Mouse (Mus musculus): Measurements from ENCODE around the gene Frmd4a. TPM values are rescaled to one million over a fixed set of nuclear protein-coding genes. Genes with fewer than 3 reads are reported as not detected.
A peak's percentile ranks its signal among the peaks of the same experiment; 100 is the strongest.

Frmd4a gene
- polyA plus RNA-seq, 1 experiment from 2014 or later, result 48.1 TPM

DNA sequence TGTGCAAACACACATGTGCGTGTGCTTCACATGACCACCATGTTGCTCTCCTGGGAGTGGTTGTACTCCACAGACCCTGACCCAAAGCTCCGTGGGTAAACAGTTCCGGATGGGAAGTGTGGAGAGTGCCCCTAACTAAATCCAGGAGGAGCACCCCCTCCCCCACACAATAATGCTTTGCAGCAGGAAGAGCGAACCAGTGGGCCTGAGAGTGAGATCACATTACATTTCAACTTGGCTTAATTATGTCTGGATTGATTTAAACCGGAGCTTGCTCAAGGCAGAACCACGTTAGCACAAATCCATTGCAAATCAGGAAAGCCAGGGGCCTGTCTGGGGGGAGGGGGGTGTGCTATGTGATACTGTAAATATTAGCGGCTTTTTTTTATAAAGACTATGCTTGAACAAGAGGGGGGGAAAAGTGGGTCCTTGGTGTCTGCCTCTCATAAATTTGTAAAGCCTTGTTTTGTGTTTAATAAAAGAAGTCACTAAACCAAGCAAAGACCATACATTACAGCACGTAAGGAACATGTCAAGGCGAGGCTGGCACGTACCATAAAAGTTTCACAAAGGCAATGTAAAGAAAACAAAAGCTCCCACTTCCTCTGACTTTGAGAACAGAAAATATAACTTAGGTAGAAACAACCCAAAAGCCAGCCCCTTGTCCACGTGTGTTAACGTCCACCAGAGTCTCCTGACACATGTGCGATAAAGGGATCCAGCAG, 570.3 kb downstream of the Frmd4a start:
- no peak overlapping the region for H3K4me3 ChIP-seq (ENCODE audit: low read length)
- H3K4me1 ChIP-seq (ENCODE audit: control insufficient read depth, insufficient read depth, low read depth, low read length), result peaks cover 2% of the 10 kb centered on the region; the same call in 1 of the 2 replicates
- 0 out of 2 replicates have a peak, but pooled peaks have one; percentile 31 for ATAC-seq
- H3K27ac ChIP-seq (ENCODE audit: low read depth, low read length), result no peak overlapping the region
- WGBS, result 70% methylated on average over 13 of the region's 13 CpGs
- no peaks in the 10 kb centered on the region for H3K9me3 ChIP-seq (ENCODE audit: control insufficient read depth, low read length)
- H3K9ac ChIP-seq (ENCODE audit: low read depth, low read length), result no peak overlapping the region
- peaks cover 20% of the 10 kb centered on the region for H3K36me3 ChIP-seq (ENCODE audit: control insufficient read depth, insufficient read depth, low read length)
- no peak overlapping the region for H3K4me2 ChIP-seq (ENCODE audit: low read length)
- H3K27me3 ChIP-seq (replicated peaks; ENCODE audit: control insufficient read depth, insufficient read depth, low read length), result no peaks in the 10 kb centered on the region

DNA sequence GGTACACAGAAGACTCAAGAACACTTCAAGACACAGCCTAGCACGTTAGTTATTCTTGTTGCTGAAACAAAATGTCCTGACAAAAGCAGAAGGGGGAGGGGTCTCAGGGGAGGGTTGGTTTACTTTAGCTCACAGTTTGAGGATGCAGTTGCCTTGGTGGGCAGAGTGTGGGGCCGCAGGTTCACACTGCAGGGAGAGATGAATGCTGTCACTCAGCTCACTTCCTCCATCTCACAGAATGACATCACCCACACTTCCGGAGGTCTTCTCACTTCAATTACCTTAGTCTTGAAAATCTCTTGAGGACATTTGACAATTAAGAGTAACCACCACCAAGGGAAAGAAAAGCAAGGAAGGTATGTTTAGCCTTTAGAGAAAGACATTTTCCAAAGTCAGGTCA, 574.1 kb downstream of the Frmd4a start:
- no peaks in the 10 kb centered on the region for H3K9me3 ChIP-seq (ENCODE audit: control insufficient read depth, low read length)
- no peak overlapping the region for H3K9ac ChIP-seq (ENCODE audit: low read depth, low read length)
- peaks cover 3% of the 10 kb centered on the region; the same call in 1 of the 2 replicates for H3K4me1 ChIP-seq (ENCODE audit: control insufficient read depth, insufficient read depth, low read depth, low read length)
- H3K36me3 ChIP-seq (ENCODE audit: control insufficient read depth, insufficient read depth, low read length), result peaks cover 27% of the 10 kb centered on the region
- no peak overlapping the region for H3K4me2 ChIP-seq (ENCODE audit: low read length)
- H3K27ac ChIP-seq (ENCODE audit: low read depth, low read length), result no peak overlapping the region
- no peak for ATAC-seq
- no peaks in the 10 kb centered on the region for H3K27me3 ChIP-seq (replicated peaks; ENCODE audit: control insufficient read depth, insufficient read depth, low read length)
- 77% methylated on average over 3 of the region's 3 CpGs for WGBS
- no peak overlapping the region for H3K4me3 ChIP-seq (ENCODE audit: low read length)

DNA sequence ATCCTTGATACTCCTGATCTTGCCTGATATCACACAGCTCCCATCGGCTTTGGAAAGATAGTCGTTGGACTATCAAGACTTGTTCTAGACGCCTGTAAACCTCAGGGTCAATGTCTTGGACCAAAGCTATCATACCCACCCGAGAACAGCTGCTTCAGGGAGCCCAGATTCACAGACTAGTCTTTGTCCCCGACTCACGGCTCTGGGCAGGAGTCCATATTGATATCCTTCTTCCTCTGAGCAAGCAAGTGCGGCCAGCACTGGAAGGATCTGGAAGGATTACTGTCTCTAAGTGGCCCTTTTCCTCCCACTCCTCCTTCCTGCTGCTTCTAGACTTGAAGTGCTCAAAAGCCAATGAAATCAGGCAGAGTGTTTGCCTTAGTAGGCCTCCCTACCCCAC, 575.1 kb downstream of the Frmd4a start:
- H3K27me3 ChIP-seq (replicated peaks; ENCODE audit: control insufficient read depth, insufficient read depth, low read length), result no peaks in the 10 kb centered on the region
- H3K27ac ChIP-seq (ENCODE audit: low read depth, low read length), result no peak overlapping the region
- H3K4me3 ChIP-seq (ENCODE audit: low read length), result no peak overlapping the region
- H3K36me3 ChIP-seq (ENCODE audit: control insufficient read depth, insufficient read depth, low read length), result peaks cover 27% of the 10 kb centered on the region
- no peak for ATAC-seq
- no peak overlapping the region for H3K4me2 ChIP-seq (ENCODE audit: low read length)
- H3K9ac ChIP-seq (ENCODE audit: low read depth, low read length), result no peak overlapping the region
- 92% methylated on average over 7 of the region's 7 CpGs for WGBS
- H3K4me1 ChIP-seq (ENCODE audit: control insufficient read depth, insufficient read depth, low read depth, low read length), result peaks cover 2% of the 10 kb centered on the region; the same call in 1 of the 2 replicates
- H3K9me3 ChIP-seq (ENCODE audit: control insufficient read depth, low read length), result no peaks in the 10 kb centered on the region

GRCm38 (mm10) chr2:4593433-4593832, 575.9 kb downstream of the Frmd4a start:
- no peak overlapping the region for H3K4me2 ChIP-seq (ENCODE audit: low read length)
- no peak for ATAC-seq

DNA sequence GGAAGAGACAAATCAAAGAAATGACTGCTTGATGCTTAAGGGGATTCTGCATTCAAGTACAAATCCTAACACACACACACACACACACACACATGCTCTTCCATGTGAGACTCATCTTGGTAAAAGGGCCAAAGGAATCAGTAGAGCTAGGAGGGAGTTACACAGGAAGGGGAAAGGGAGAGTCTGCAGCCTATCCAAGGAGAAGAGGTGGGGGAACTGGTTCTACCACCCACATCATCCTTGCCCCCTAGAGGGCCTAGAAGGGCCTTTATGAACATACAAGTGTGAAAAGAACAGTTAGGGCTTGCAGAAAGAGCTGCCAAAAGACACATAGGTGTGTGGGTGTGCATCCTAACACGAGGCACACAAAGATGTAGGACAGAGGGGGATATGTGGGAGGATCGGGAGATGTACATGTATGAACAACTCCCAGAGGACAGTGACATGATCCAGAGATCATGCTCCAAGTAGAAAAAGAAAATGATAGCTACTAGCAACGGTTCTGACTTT, 576.4 kb downstream of the Frmd4a start:
- no peak overlapping the region for H3K4me3 ChIP-seq (ENCODE audit: low read length)
- H3K9me3 ChIP-seq (ENCODE audit: control insufficient read depth, low read length), result no peaks in the 10 kb centered on the region
- H3K27me3 ChIP-seq (replicated peaks; ENCODE audit: control insufficient read depth, insufficient read depth, low read length), result no peaks in the 10 kb centered on the region
- no peak overlapping the region for H3K27ac ChIP-seq (ENCODE audit: low read depth, low read length)
- no peak overlapping the region for H3K4me2 ChIP-seq (ENCODE audit: low read length)
- H3K36me3 ChIP-seq (ENCODE audit: control insufficient read depth, insufficient read depth, low read length), result peaks cover 23% of the 10 kb centered on the region
- WGBS, result 96% methylated on average over 3 of the region's 3 CpGs
- no peak for ATAC-seq
- no peak overlapping the region for H3K9ac ChIP-seq (ENCODE audit: low read depth, low read length)
- peaks cover 2% of the 10 kb centered on the region; the same call in 1 of the 2 replicates for H3K4me1 ChIP-seq (ENCODE audit: control insufficient read depth, insufficient read depth, low read depth, low read length)

More at GRCm38 (mm10) chr2:4593433-4593832, 575.9 kb downstream of the Frmd4a start:
- Histone ChIP-seq H3K4me1 (ENCODE audit: control insufficient read depth, insufficient read depth, low read depth, low read length) (peaks cover 2% of the 10 kb centered on the region; the same call in 1 of the 2 replicates), H3K9me3 (ENCODE audit: control insufficient read depth, low read length) (no peaks in the 10 kb centered on the region), H3K36me3 (ENCODE audit: control insufficient read depth, insufficient read depth, low read length) (peaks cover 25% of the 10 kb centered on the region), H3K4me3 (ENCODE audit: low read length) (no peak overlapping the region), H3K27ac (ENCODE audit: low read depth, low read length) (no peak overlapping the region), H3K9ac (ENCODE audit: low read depth, low read length) (no peak overlapping the region), H3K27me3 (replicated peaks; ENCODE audit: control insufficient read depth, insufficient read depth, low read length) (no peaks in the 10 kb centered on the region)
- WGBS, result 36% methylated on average over 9 of the region's 9 CpGs

DNA sequence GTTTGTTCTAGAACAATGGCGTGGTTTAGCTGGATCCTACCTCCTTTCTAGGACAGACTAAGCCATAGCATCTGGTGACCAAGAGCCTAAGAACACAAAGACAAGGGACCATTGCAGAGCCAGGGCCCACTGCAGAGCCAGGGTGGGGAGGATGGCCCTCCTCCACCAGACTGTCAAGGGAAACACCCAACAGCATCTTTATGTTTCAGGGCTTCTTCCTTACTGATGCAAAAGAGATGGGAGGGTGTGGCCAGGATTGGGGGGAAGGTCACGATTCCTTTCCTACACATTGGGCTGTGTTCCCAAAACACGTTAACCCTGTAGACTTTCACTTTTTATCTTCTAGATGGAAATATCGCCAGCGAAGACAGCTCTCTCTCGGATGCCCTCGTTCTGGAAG, 579.5 kb downstream of the Frmd4a start:
- no peak for ATAC-seq
- Histone ChIP-seq H3K27me3 (replicated peaks; ENCODE audit: control insufficient read depth, insufficient read depth, low read length) (no peaks in the 10 kb centered on the region), H3K27ac (ENCODE audit: low read depth, low read length) (no peak overlapping the region), H3K36me3 (ENCODE audit: control insufficient read depth, insufficient read depth, low read length) (peaks cover 18% of the 10 kb centered on the region), H3K4me1 (ENCODE audit: control insufficient read depth, insufficient read depth, low read depth, low read length) (peaks cover 7% of the 10 kb centered on the region), H3K9ac (ENCODE audit: low read depth, low read length) (no peak overlapping the region), H3K4me2 (ENCODE audit: low read length) (no peak overlapping the region), H3K9me3 (ENCODE audit: control insufficient read depth, low read length) (no peaks in the 10 kb centered on the region), H3K4me3 (ENCODE audit: low read length) (no peak overlapping the region)
- 92% methylated on average over 7 of the region's 7 CpGs for WGBS

DNA sequence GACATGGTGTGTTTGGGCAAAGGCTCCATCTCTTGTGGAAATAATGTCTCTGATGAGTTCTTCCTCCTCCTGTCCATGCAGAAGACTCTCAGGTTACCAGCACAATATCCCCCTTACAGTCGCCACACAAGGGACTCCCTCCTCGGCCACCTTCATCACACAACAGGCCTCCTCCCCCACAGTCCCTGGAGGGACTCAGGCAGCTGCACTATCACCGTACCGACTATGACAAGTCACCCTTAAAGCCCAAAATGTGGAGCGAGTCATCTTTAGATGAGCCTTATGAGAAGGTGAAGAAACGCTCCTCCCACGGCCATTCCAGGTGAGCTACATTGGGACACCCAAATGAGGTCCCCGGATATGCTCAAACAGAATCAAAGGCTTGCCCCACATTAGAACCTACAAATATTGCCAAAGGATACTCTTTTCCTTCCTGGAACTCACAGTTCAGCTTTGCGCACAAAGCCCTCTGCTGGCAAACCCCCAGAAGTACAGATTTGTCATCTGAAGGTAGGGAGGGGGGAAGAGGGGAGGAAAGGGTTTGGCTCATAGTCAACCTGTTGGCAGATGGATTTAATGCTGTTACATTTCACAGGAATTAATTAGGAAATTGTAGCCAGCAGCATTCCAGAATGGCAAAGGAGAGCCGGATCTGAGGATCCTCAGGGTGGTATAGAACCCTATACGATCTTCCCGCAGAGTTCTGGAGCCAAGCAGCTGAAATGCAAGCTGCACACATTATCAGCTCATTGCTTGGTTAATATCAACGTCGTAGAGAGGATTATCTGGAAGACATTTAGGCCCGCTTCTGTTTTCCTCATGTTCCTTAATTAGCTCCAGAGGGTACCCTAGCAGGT, 583.7 kb downstream of the Frmd4a start:
- ATAC-seq, result peak; percentile 58
- Histone ChIP-seq H3K9ac (ENCODE audit: low read depth, low read length) (no peak overlapping the region), H3K27me3 (replicated peaks; ENCODE audit: control insufficient read depth, insufficient read depth, low read length) (no peaks in the 10 kb centered on the region), H3K4me3 (ENCODE audit: low read length) (no peak overlapping the region), H3K9me3 (ENCODE audit: control insufficient read depth, low read length) (no peaks in the 10 kb centered on the region), H3K4me2 (ENCODE audit: low read length) (no peak overlapping the region), H3K4me1 (ENCODE audit: control insufficient read depth, insufficient read depth, low read depth, low read length) (peaks cover 5% of the 10 kb centered on the region; the same call in 1 of the 2 replicates), H3K36me3 (ENCODE audit: control insufficient read depth, insufficient read depth, low read length) (peaks cover 16% of the 10 kb centered on the region), H3K27ac (ENCODE audit: low read depth, low read length) (no peak overlapping the region; the same call in 1 of the 2 replicates)
- WGBS, result 50% methylated on average over 15 of the region's 15 CpGs

GRCm38 (mm10) chr2:4603361-4603945, 585.9 kb downstream of the Frmd4a start:
- ATAC-seq, result 0 out of 2 replicates have a peak, but pooled peaks have one; percentile 24
- Histone ChIP-seq H3K9ac (ENCODE audit: low read depth, low read length) (no peak overlapping the region), H3K9me3 (ENCODE audit: control insufficient read depth, low read length) (no peaks in the 10 kb centered on the region), H3K4me3 (ENCODE audit: low read length) (no peak overlapping the region), H3K4me1 (ENCODE audit: control insufficient read depth, insufficient read depth, low read depth, low read length) (peaks cover 5% of the 10 kb centered on the region; the same call in 1 of the 2 replicates), H3K4me2 (ENCODE audit: low read length) (no peak overlapping the region), H3K27ac (ENCODE audit: low read depth, low read length) (no peak overlapping the region), H3K27me3 (replicated peaks; ENCODE audit: control insufficient read depth, insufficient read depth, low read length) (no peaks in the 10 kb centered on the region), H3K36me3 (ENCODE audit: control insufficient read depth, insufficient read depth, low read length) (peaks cover 18% of the 10 kb centered on the region)
- 84% methylated on average over 33 of the region's 33 CpGs for WGBS
